Comparison of ENCODE assay signal across 9 mouse cellular contexts in genomic region chr3:65455597-65456284, GRCm38 (mm10).
A peak's percentile ranks its signal among the peaks of the same experiment; 100 is the strongest.
DNase-seq lines count a peak whose midpoint lies in the region; ATAC-seq and TF ChIP-seq lines count a peak whose summit lies in the region.
"Had no signal": no experiment of that assay in that cellular context is flagged by ENCODE, and none has a peak within 500 bp of the region (broad histone marks: within the 10 kb centered on the region; RNA-seq: fewer than 3 reads in every experiment).

No protein-coding gene starts in this region.

- no peak overlapping the region; the same call in 1 of the 2 replicates for H3K9ac ChIP-seq in forebrain, embryonic 12.5 days
- H3K9ac ChIP-seq in heart, embryonic 13.5 days = peak overlapping the region; percentile 38
- peak overlapping the region; percentile 11; the same call in 1 of the 2 replicates for H3K9ac ChIP-seq in kidney, embryonic 16.5 days (replicated peaks; ENCODE audit: low read length)
- H3K9ac ChIP-seq in limb, embryonic 14.5 days (ENCODE audit: low read depth, low read length, severe bottlenecking) = 0 out of 2 replicates have a peak overlapping the region, but pooled peaks have one; percentile 2
- H3K9ac ChIP-seq: liver, embryonic 13.5 days had no signal

- no peaks in the 10 kb centered on the region for H3K27me3 ChIP-seq in forebrain, embryonic 12.5 days
- no peaks in the 10 kb centered on the region for H3K27me3 ChIP-seq in heart, embryonic 13.5 days (replicated peaks)
- H3K27me3 ChIP-seq in kidney, embryonic 16.5 days (ENCODE audit: insufficient read depth, low read length) = no peaks in the 10 kb centered on the region
- no peaks in the 10 kb centered on the region for H3K27me3 ChIP-seq in limb, embryonic 14.5 days (ENCODE audit: control insufficient read depth, insufficient read depth, low read length)
- H3K27me3 ChIP-seq: liver, embryonic 13.5 days had no signal

- H3K27ac ChIP-seq in forebrain, embryonic 12.5 days = peak overlapping the region; percentile 91
- peak overlapping the region; percentile 80 for H3K27ac ChIP-seq in heart, embryonic 13.5 days (replicated peaks)
- H3K27ac ChIP-seq in kidney, embryonic 16.5 days (ENCODE audit: low read length) = peak overlapping the region; percentile 65; the same call in 1 of the 2 replicates
- H3K27ac ChIP-seq in limb, embryonic 14.5 days (replicated peaks; ENCODE audit: low read depth, low read length) = peak overlapping the region; percentile 77
- H3K27ac ChIP-seq: liver, embryonic 13.5 days had no signal

- H3K4me1 ChIP-seq in forebrain, embryonic 12.5 days = peaks cover 15% of the 10 kb centered on the region
- peaks cover 21% of the 10 kb centered on the region for H3K4me1 ChIP-seq in heart, embryonic 13.5 days
- peaks cover 6% of the 10 kb centered on the region for H3K4me1 ChIP-seq in kidney, embryonic 16.5 days (ENCODE audit: insufficient read depth, low read length)
- H3K4me1 ChIP-seq in limb, embryonic 14.5 days (ENCODE audit: control insufficient read depth, insufficient read depth, low read length) = peaks cover 5% of the 10 kb centered on the region
- H3K4me1 ChIP-seq: liver, embryonic 13.5 days had no signal

- ATAC-seq in forebrain, embryonic 12.5 days (ENCODE audit: low FRiP score) = peak; percentile 96
- ATAC-seq in heart, embryonic 13.5 days (ENCODE audit: extremely low read depth, insufficient number of reproducible peaks, low FRiP score, low TSS enrichment) = peak; percentile 42; the same call in 1 of the 2 replicates
- peak; percentile 86 for ATAC-seq in kidney, embryonic 16.5 days (ENCODE audit: low FRiP score, low TSS enrichment)
- ATAC-seq in limb, embryonic 14.5 days (ENCODE audit: low FRiP score, low read depth) = peak; percentile 90
- no peak for ATAC-seq in erythroblast, adult 5-6 weeks (replicated peaks; ENCODE audit: low FRiP score, poor library complexity, severe bottlenecking)

- H3K4me3 ChIP-seq in forebrain, embryonic 12.5 days (replicated peaks) = no peak overlapping the region
- no peak overlapping the region for H3K4me3 ChIP-seq in heart, embryonic 13.5 days
- H3K4me3 ChIP-seq in kidney, embryonic 16.5 days (ENCODE audit: low read length) = no peak overlapping the region
- H3K4me3 ChIP-seq in limb, embryonic 14.5 days (replicated peaks; ENCODE audit: low read length) = no peak overlapping the region
- H3K4me3 ChIP-seq: liver, embryonic 13.5 days had no signal

- WGBS in forebrain, embryonic 12.5 days = 24% methylated on average over 14 of the region's 14 CpGs
- 38% methylated on average over 14 of the region's 14 CpGs for WGBS in heart, embryonic 13.5 days
- WGBS in kidney, embryonic 16.5 days = 51% methylated on average over 14 of the region's 14 CpGs
- WGBS in limb, embryonic 14.5 days = 28% methylated on average over 14 of the region's 14 CpGs

- DNase-seq in urinary bladder, postnatal 4 days (ENCODE audit: low spot score in 2 of 2) = peak; percentile 72 to 73
- DNase-seq in urinary bladder, adult 2 months (ENCODE audit: low spot score) = no peak
- peak; percentile 85 for DNase-seq in limb, embryonic 14.5 days (ENCODE audit: low spot score)
- DNase-seq in ovary, postnatal 36 days (ENCODE audit: low spot score) = peak; percentile 71
- DNase-seq: liver, embryonic 13.5 days had no signal

- no peaks in the 10 kb centered on the region; the same call in 1 of the 2 replicates for H3K9me3 ChIP-seq in forebrain, embryonic 12.5 days
- peaks cover 5% of the 10 kb centered on the region; the same call in 1 of the 2 replicates for H3K9me3 ChIP-seq in heart, embryonic 13.5 days
- no peaks in the 10 kb centered on the region for H3K9me3 ChIP-seq in kidney, embryonic 16.5 days (ENCODE audit: low read length)
- H3K9me3 ChIP-seq in limb, embryonic 14.5 days (ENCODE audit: control insufficient read depth, low read length) = no peaks in the 10 kb centered on the region
- H3K9me3 ChIP-seq: liver, embryonic 13.5 days had no signal

- H3K36me3 ChIP-seq in forebrain, embryonic 12.5 days (replicated peaks) = no peaks in the 10 kb centered on the region
- H3K36me3 ChIP-seq in heart, embryonic 13.5 days = no peaks in the 10 kb centered on the region
- no peaks in the 10 kb centered on the region for H3K36me3 ChIP-seq in kidney, embryonic 16.5 days (ENCODE audit: insufficient read depth, low read length)
- no peaks in the 10 kb centered on the region for H3K36me3 ChIP-seq in limb, embryonic 14.5 days (ENCODE audit: control insufficient read depth, insufficient read depth, low read length)
- H3K36me3 ChIP-seq: liver, embryonic 13.5 days had no signal

- peak overlapping the region; percentile 17; the same call in 1 of the 2 replicates for H3K4me2 ChIP-seq in forebrain, embryonic 12.5 days
- H3K4me2 ChIP-seq in heart, embryonic 13.5 days = peak overlapping the region; percentile 40
- no peak overlapping the region for H3K4me2 ChIP-seq in kidney, embryonic 16.5 days (replicated peaks; ENCODE audit: low read depth, low read length)
- 0 out of 2 replicates have a peak overlapping the region, but pooled peaks have one; percentile 4 for H3K4me2 ChIP-seq in limb, embryonic 14.5 days (replicated peaks; ENCODE audit: low read depth, low read length, severe bottlenecking)
- H3K4me2 ChIP-seq: liver, embryonic 13.5 days had no signal

- TF ChIP-seq POLR2A in limb, embryonic 14.5 days (IDR thresholded peaks at IDR 0.05; ENCODE audit: borderline replicate concordance, extremely low read depth, insufficient read depth, insufficient read length) = no peak
